Mouse (Mus musculus) spleen, adult 2 months (tissue): ENCODE data around the gene Pan3.

Experiments used
- CTCF ChIP-seq: fragments of 200-500 bp; IDR thresholded peaks from 2 replicates; pipeline ENCODE4 v1.5.1; 2011; ENCODE audit warnings: mild to moderate bottlenecking, inconsistent platforms; ENCODE audit not compliant: insufficient read depth, insufficient read length, insufficient replicate concordance; ENCODE audit errors: extremely low read depth
- POLR2A ChIP-seq: fragments of 200-500 bp; IDR thresholded peaks from 2 replicates; pipeline ENCODE4 v1.6.1; 2011; ENCODE audit warnings: low read depth, low read length, inconsistent platforms

- TF ChIP-seq POLR2A (peak; percentile 89), CTCF (no peak)
Observed at GRCm38 (mm10) chr5:147429535-147430305, at the start of gene Pan3.
